Mouse (Mus musculus): ENCODE data around the gene Clgn. TPM values are rescaled to one million over a fixed set of nuclear protein-coding genes. Genes with fewer than 3 reads are reported as not detected.
"Not testable (repeated sequence)": the region's sequence is repeated elsewhere in the genome, so short reads cannot be mapped to it uniquely, and the experiment has no call there.

Gene Clgn
- polyA plus RNA-seq, 1 experiment from 2014 or later: 12.6 TPM

DNA sequence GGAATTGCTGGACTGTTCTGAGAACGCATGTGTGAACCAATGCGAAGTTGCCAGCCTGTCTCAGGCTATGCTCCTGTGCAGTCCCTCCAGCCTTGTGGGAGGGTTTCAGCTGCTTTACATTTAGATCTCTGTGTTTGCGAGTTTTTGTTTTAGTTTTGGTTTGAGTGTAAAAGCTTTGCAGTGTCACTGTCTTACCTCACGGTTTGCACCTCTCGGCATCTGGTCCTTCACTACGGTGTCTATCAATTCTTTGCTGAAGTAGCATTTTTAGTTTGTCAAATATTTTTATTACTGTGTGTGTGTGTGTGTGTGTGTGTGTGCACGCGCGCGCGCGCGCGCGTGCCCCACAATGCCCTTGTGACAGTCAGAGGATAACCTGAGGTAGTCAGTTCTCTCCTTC, 27.2 kb downstream of the Clgn start:
- ATAC-seq: no peak
- no peak overlapping the region for H3K4me3 ChIP-seq (ENCODE audit: low read depth, low read length)
- H3K9me3 ChIP-seq (replicated peaks; ENCODE audit: control insufficient read depth, low read length, poor library complexity, severe bottlenecking): no peaks in the 10 kb centered on the region
- H3K4me1 ChIP-seq (ENCODE audit: control insufficient read depth, insufficient read depth, low read length): no peaks in the 10 kb centered on the region
- no peaks in the 10 kb centered on the region for H3K27me3 ChIP-seq (ENCODE audit: control insufficient read depth, insufficient read depth, low read depth, low read length)
- no peak overlapping the region for H3K4me2 ChIP-seq (ENCODE audit: low read length)
- no peak overlapping the region for H3K9ac ChIP-seq (ENCODE audit: low read depth, low read length)
- no peaks in the 10 kb centered on the region for H3K36me3 ChIP-seq (ENCODE audit: control insufficient read depth, insufficient read depth, low read length)
- 97% methylated on average over 15 of the region's 15 CpGs for WGBS
- no peak overlapping the region for H3K27ac ChIP-seq (ENCODE audit: low read length)

- H3K27me3 ChIP-seq (ENCODE audit: control insufficient read depth, insufficient read depth, low read depth, low read length): no peaks in the 10 kb centered on the region
- H3K27ac ChIP-seq (ENCODE audit: low read length): no peak overlapping the region
- no peak overlapping the region for H3K4me3 ChIP-seq (ENCODE audit: low read depth, low read length)
- no peak overlapping the region for H3K9ac ChIP-seq (ENCODE audit: low read depth, low read length)
- 83% methylated on average over 6 of the region's 6 CpGs for WGBS
- H3K4me1 ChIP-seq (ENCODE audit: control insufficient read depth, insufficient read depth, low read length): no peaks in the 10 kb centered on the region
- no peaks in the 10 kb centered on the region for H3K9me3 ChIP-seq (replicated peaks; ENCODE audit: control insufficient read depth, low read length, poor library complexity, severe bottlenecking)
- no peaks in the 10 kb centered on the region for H3K36me3 ChIP-seq (ENCODE audit: control insufficient read depth, insufficient read depth, low read length)
- no peak for ATAC-seq
- H3K4me2 ChIP-seq (ENCODE audit: low read length): no peak overlapping the region
Observed at GRCm38 (mm10) chr8:83417970-83418369, 28.3 kb downstream of the Clgn start.

GRCm38 (mm10) chr8:83418805-83419516, 29.3 kb downstream of the Clgn start:
- no peaks in the 10 kb centered on the region for H3K4me1 ChIP-seq (ENCODE audit: control insufficient read depth, insufficient read depth, low read length)
- no peak overlapping the region for H3K4me3 ChIP-seq (ENCODE audit: low read depth, low read length)
- ATAC-seq: no peak
- no peak overlapping the region for H3K9ac ChIP-seq (ENCODE audit: low read depth, low read length)
- H3K36me3 ChIP-seq (ENCODE audit: control insufficient read depth, insufficient read depth, low read length): no peaks in the 10 kb centered on the region
- H3K4me2 ChIP-seq (ENCODE audit: low read length): no peak overlapping the region
- no peaks in the 10 kb centered on the region for H3K9me3 ChIP-seq (replicated peaks; ENCODE audit: control insufficient read depth, low read length, poor library complexity, severe bottlenecking)
- H3K27ac ChIP-seq (ENCODE audit: low read length): no peak overlapping the region
- WGBS: 91% methylated on average over 11 of the region's 11 CpGs
- no peaks in the 10 kb centered on the region for H3K27me3 ChIP-seq (ENCODE audit: control insufficient read depth, insufficient read depth, low read depth, low read length)

GRCm38 (mm10) chr8:83421354-83421753, 31.7 kb downstream of the Clgn start:
- Histone ChIP-seq H3K36me3 (ENCODE audit: control insufficient read depth, insufficient read depth, low read length) (peaks cover under 1% of the 10 kb centered on the region; the same call in 1 of the 2 replicates), H3K4me3 (ENCODE audit: low read depth, low read length) (no peak overlapping the region), H3K27ac (ENCODE audit: low read length) (no peak overlapping the region), H3K4me1 (ENCODE audit: control insufficient read depth, insufficient read depth, low read length) (no peaks in the 10 kb centered on the region), H3K9ac (ENCODE audit: low read depth, low read length) (no peak overlapping the region), H3K27me3 (ENCODE audit: control insufficient read depth, insufficient read depth, low read depth, low read length) (no peaks in the 10 kb centered on the region), H3K4me2 (ENCODE audit: low read length) (no peak overlapping the region), H3K9me3 (replicated peaks; ENCODE audit: control insufficient read depth, low read length, poor library complexity, severe bottlenecking) (no peaks in the 10 kb centered on the region)
- no peak for ATAC-seq
- 100% methylated on average over 1 of the region's 1 CpGs for WGBS

DNA sequence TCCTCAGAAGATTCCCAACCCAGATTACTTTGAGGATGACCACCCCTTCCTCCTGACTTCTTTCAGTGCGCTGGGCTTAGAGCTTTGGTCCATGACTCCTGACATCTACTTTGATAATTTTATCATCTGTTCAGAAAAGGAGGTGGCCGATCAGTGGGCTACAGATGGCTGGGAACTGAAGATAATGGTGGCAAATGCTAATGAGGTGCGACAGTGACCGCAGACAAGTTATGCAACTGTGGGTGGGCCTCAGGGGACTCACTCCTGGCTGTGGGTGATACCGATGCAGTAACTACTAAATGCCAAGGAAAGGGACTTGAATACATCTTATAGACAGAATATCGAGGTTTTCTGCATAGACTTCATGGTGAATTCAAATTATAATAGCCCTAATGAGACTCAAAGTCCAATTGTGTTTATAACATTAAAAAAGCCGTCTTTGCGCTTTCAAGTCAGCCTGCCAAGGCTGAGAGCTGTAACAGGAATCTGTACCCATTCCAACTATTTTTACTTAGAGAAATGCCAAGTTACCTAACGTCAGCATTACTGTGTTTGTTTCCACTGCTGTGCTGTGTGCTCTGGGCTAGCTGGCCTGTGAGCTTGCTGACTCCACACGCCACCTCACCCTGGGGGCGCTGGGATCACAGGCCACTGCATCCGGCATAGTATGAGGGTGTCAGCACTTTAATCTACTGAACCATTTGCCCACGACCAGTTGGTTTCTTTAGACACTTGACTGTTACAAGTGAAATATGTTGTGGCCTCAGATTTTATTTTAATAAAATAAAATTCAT, 33.6 kb downstream of the Clgn start:
- 69% methylated on average over 13 of the region's 13 CpGs for WGBS
- no peak overlapping the region for H3K27ac ChIP-seq (ENCODE audit: low read length)
- H3K9ac ChIP-seq (ENCODE audit: low read depth, low read length): no peak overlapping the region
- no peak overlapping the region for H3K4me2 ChIP-seq (ENCODE audit: low read length)
- H3K9me3 ChIP-seq (replicated peaks; ENCODE audit: control insufficient read depth, low read length, poor library complexity, severe bottlenecking): no peaks in the 10 kb centered on the region
- H3K4me1 ChIP-seq (ENCODE audit: control insufficient read depth, insufficient read depth, low read length): no peaks in the 10 kb centered on the region
- no peak overlapping the region for H3K4me3 ChIP-seq (ENCODE audit: low read depth, low read length)
- H3K27me3 ChIP-seq (ENCODE audit: control insufficient read depth, insufficient read depth, low read depth, low read length): no peaks in the 10 kb centered on the region
- peaks cover 2% of the 10 kb centered on the region; the same call in 1 of the 2 replicates for H3K36me3 ChIP-seq (ENCODE audit: control insufficient read depth, insufficient read depth, low read length)
- ATAC-seq: no peak

- no peak overlapping the region for H3K4me2 ChIP-seq (ENCODE audit: low read length)
- H3K27me3 ChIP-seq (ENCODE audit: control insufficient read depth, insufficient read depth, low read depth, low read length): no peaks in the 10 kb centered on the region
- H3K4me1 ChIP-seq (ENCODE audit: control insufficient read depth, insufficient read depth, low read length): no peaks in the 10 kb centered on the region
- ATAC-seq: no peak
- 91% methylated on average over 6 of the region's 6 CpGs for WGBS
- H3K9ac ChIP-seq (ENCODE audit: low read depth, low read length): no peak overlapping the region
- no peak overlapping the region for H3K4me3 ChIP-seq (ENCODE audit: low read depth, low read length)
- peaks cover 2% of the 10 kb centered on the region; the same call in 1 of the 2 replicates for H3K36me3 ChIP-seq (ENCODE audit: control insufficient read depth, insufficient read depth, low read length)
- no peak overlapping the region for H3K27ac ChIP-seq (ENCODE audit: low read length)
- no peaks in the 10 kb centered on the region for H3K9me3 ChIP-seq (replicated peaks; ENCODE audit: control insufficient read depth, low read length, poor library complexity, severe bottlenecking)
Observed at GRCm38 (mm10) chr8:83425202-83425601, 35.5 kb downstream of the Clgn start.

- Histone ChIP-seq H3K9me3 (replicated peaks; ENCODE audit: control insufficient read depth, low read length, poor library complexity, severe bottlenecking) (no peaks in the 10 kb centered on the region), H3K27ac (ENCODE audit: low read length) (no peak overlapping the region), H3K27me3 (ENCODE audit: control insufficient read depth, insufficient read depth, low read depth, low read length) (no peaks in the 10 kb centered on the region), H3K9ac (ENCODE audit: low read depth, low read length) (no peak overlapping the region), H3K4me1 (ENCODE audit: control insufficient read depth, insufficient read depth, low read length) (no peaks in the 10 kb centered on the region), H3K4me2 (ENCODE audit: low read length) (no peak overlapping the region), H3K4me3 (ENCODE audit: low read depth, low read length) (no peak overlapping the region), H3K36me3 (ENCODE audit: control insufficient read depth, insufficient read depth, low read length) (peaks cover 2% of the 10 kb centered on the region; the same call in 1 of the 2 replicates)
- WGBS: 76% methylated on average over 11 of the region's 11 CpGs
- ATAC-seq: no peak
Observed at GRCm38 (mm10) chr8:83426104-83426759, 36.6 kb downstream of the Clgn start.

DNA sequence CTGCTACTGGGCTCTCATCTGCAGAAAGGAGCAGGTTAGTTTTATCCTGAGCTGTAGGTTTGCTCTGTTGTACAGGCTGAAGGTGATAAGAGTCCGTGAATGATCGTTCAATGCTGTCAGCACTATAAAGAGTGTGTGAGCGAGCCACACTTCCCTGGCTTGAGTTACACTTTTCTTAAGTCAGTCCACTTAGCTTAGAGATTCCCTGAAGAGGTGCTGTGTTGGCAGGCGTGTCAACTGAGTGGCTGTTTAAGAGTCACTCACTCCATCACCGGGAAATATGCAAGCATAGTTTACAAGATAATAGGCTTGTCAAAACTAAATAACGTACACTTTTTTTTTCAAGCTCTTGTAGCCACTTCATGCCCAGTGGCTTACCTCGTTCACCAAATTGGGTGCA, 37.3 kb downstream of the Clgn start:
- no peak for ATAC-seq
- no peak overlapping the region for H3K4me2 ChIP-seq (ENCODE audit: low read length)
- H3K27me3 ChIP-seq (ENCODE audit: control insufficient read depth, insufficient read depth, low read depth, low read length): no peaks in the 10 kb centered on the region
- H3K4me1 ChIP-seq (ENCODE audit: control insufficient read depth, insufficient read depth, low read length): no peaks in the 10 kb centered on the region
- H3K27ac ChIP-seq (ENCODE audit: low read length): no peak overlapping the region
- no peak overlapping the region for H3K9ac ChIP-seq (ENCODE audit: low read depth, low read length)
- no peaks in the 10 kb centered on the region for H3K9me3 ChIP-seq (replicated peaks; ENCODE audit: control insufficient read depth, low read length, poor library complexity, severe bottlenecking)
- WGBS: 87% methylated on average over 7 of the region's 7 CpGs
- no peak overlapping the region for H3K4me3 ChIP-seq (ENCODE audit: low read depth, low read length)
- peaks cover 2% of the 10 kb centered on the region; the same call in 1 of the 2 replicates for H3K36me3 ChIP-seq (ENCODE audit: control insufficient read depth, insufficient read depth, low read length)

DNA sequence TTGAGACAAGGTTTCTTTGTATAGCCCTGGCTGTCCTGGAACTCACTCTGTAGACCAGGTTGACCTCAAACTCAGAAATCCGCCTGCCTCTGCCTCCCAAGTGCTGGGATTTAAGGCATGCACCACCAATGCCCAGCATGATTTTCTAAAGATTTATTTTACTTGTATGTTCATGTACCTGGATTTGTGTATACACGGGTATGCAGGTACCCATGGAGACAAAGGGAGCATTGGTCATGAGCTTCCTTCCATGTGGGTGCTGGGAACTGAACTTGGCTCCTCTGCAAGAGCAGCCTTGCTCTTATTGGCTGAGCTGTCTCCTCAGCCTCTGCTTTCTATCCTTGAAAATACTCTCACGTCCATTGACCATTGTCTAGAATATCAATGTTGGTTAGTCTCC, 39.0 kb downstream of the Clgn start:
- not testable (repeated sequence) for H3K27ac ChIP-seq (ENCODE audit: low read length); H3K27me3 ChIP-seq (ENCODE audit: control insufficient read depth, insufficient read depth, low read depth, low read length); H3K9ac ChIP-seq (ENCODE audit: low read depth, low read length); H3K36me3 ChIP-seq (ENCODE audit: control insufficient read depth, insufficient read depth, low read length); ATAC-seq; H3K4me2 ChIP-seq (ENCODE audit: low read length); H3K4me3 ChIP-seq (ENCODE audit: low read depth, low read length); H3K9me3 ChIP-seq (replicated peaks; ENCODE audit: control insufficient read depth, low read length, poor library complexity, severe bottlenecking); H3K4me1 ChIP-seq (ENCODE audit: control insufficient read depth, insufficient read depth, low read length)
- 93% methylated on average over 3 of the region's 3 CpGs for WGBS

Data from midbrain, embryonic 16.5 days (tissue).